Mouse (Mus musculus) CH12.LX (cell line): Measurements from ENCODE around the gene Ppm1n. TPM values are rescaled to one million over a fixed set of nuclear protein-coding genes. Genes with fewer than 3 reads are reported as not detected.

Experiments used
- DNase-seq: peaks from one replicate; pipeline ENCODE4 v3.0.0-alpha.2; 2013; ENCODE audit errors: extremely low read depth
- H3K27ac ChIP-seq: 2 replicates; pipeline ENCODE4 v1.5.1; 2012; ENCODE audit warnings: low read depth, mild to moderate bottlenecking, control low read depth, moderate library complexity; ENCODE audit not compliant: insufficient read depth
- H3K27me3 ChIP-seq: replicated peaks from 2 replicates; pipeline ENCODE3; 2012; ENCODE audit warnings: inconsistent platforms
- H3K36me3 ChIP-seq, 2 experiments: replicated peaks in 1 of 2; 2 replicates each; pipeline versions ENCODE3 to v1.6.1; 2012; ENCODE audit warnings: inconsistent platforms in 1 of 2, low read length in 1 of 2, mild to moderate bottlenecking in 1 of 2, mixed read lengths in 1 of 2, moderate library complexity in 1 of 2; ENCODE audit not compliant: control insufficient read depth in 1 of 2, insufficient read depth in 1 of 2
- H3K4me1 ChIP-seq, 2 experiments: 2 replicates each; pipeline ENCODE4 v1.6.1; 2012; ENCODE audit warnings: inconsistent platforms in 1 of 2, moderate library complexity in 1 of 2; ENCODE audit not compliant: insufficient read depth in 2 of 2, control insufficient read depth in 1 of 2
- H3K4me2 ChIP-seq: 2 replicates; pipeline ENCODE4 v1.6.1; 2012; ENCODE audit warnings: low read depth, mild to moderate bottlenecking, control low read depth; ENCODE audit not compliant: poor library complexity, insufficient read depth, severe bottlenecking
- H3K4me3 ChIP-seq, 3 experiments: fragments of 150-350 bp in 1 of 3; sonication (generic) in 1 of 3; replicated peaks in 1 of 3; 2 replicates each; pipeline versions ENCODE3 to v1.5.1; 2011 to 2012; ENCODE audit warnings: low read depth in 2 of 3, low read length in 2 of 3, mild to moderate bottlenecking in 2 of 3, moderate library complexity in 2 of 3, control low read depth in 1 of 3, improper control_type of control experiment in 1 of 3, inconsistent platforms in 1 of 3, mixed read lengths in 1 of 3; ENCODE audit not compliant: poor library complexity in 1 of 3
- H3K79me2 ChIP-seq: replicated peaks from 2 replicates; pipeline ENCODE4 v1.6.1; 2012; ENCODE audit warnings: mild to moderate bottlenecking, moderate library complexity; ENCODE audit not compliant: control insufficient read depth, poor library complexity, insufficient read depth, severe bottlenecking; ENCODE audit errors: extremely low read depth
- H3K9ac ChIP-seq: 2 replicates; pipeline ENCODE4 v1.6.1; 2012; ENCODE audit warnings: low read depth, mild to moderate bottlenecking, control low read depth, moderate library complexity; ENCODE audit not compliant: insufficient read depth
- H3K9me3 ChIP-seq: replicated peaks from 2 replicates; pipeline ENCODE3; 2012; ENCODE audit warnings: low read length, inconsistent platforms, mixed read lengths
- BHLHE40 ChIP-seq: IDR thresholded peaks from 2 replicates; pipeline ENCODE4 v1.6.1; 2011; ENCODE audit warnings: mild to moderate bottlenecking, low read depth, low read length, improper control_type of control experiment
- CHD1 ChIP-seq: IDR thresholded peaks from 2 replicates; pipeline ENCODE4 v1.6.1; 2012; ENCODE audit warnings: low read depth, low read length, improper control_type of control experiment, inconsistent platforms
- CHD2 ChIP-seq: IDR thresholded peaks from 2 replicates; pipeline ENCODE4 v1.6.1; 2011; ENCODE audit warnings: low read length, improper control_type of control experiment
- CTCF ChIP-seq, 2 experiments: IDR thresholded peaks in 1 of 2; conservative IDR thresholded peaks in 1 of 2; 2 replicates each; pipeline ENCODE4 v1.5.1; 2011 to 2012; ENCODE audit warnings: low read depth in 2 of 2, low read length in 2 of 2, improper control_type of control experiment in 1 of 2, inconsistent platforms in 1 of 2, mild to moderate bottlenecking in 1 of 2, moderate library complexity in 1 of 2
- ELF1 ChIP-seq: IDR thresholded peaks from 2 replicates; pipeline ENCODE4 v1.6.1; 2014; ENCODE audit warnings: low read depth, mild to moderate bottlenecking, inconsistent platforms, low read length, improper control_type of control experiment
- GABPA ChIP-seq: IDR thresholded peaks from 2 replicates; pipeline ENCODE4 v1.6.1; 2012; ENCODE audit warnings: low read depth, low read length, improper control_type of control experiment, inconsistent platforms; ENCODE audit not compliant: insufficient replicate concordance
- IRF4 ChIP-seq: IDR thresholded peaks from 2 replicates; pipeline ENCODE4 v1.6.1; 2014; ENCODE audit warnings: low read depth, mild to moderate bottlenecking, inconsistent platforms, low read length, improper control_type of control experiment
- KAT2A ChIP-seq: IDR thresholded peaks from 2 replicates; pipeline ENCODE4 v1.6.1; 2012; ENCODE audit warnings: low read length, improper control_type of control experiment, inconsistent platforms; ENCODE audit not compliant: insufficient replicate concordance
- MAZ ChIP-seq: IDR thresholded peaks from 2 replicates; pipeline ENCODE4 v1.6.1; 2012; ENCODE audit warnings: low read depth, mild to moderate bottlenecking, inconsistent platforms, low read length, improper control_type of control experiment, moderate library complexity
- MYC ChIP-seq: IDR thresholded peaks from 2 replicates; pipeline ENCODE4 v1.6.1; 2011; ENCODE audit warnings: low read depth, mild to moderate bottlenecking, improper control_type of control experiment, low read length
- NELFE ChIP-seq: IDR thresholded peaks from 2 replicates; pipeline ENCODE4 v1.6.1; 2011; ENCODE audit warnings: low read depth, low read length, improper control_type of control experiment
- NRF1 ChIP-seq: IDR thresholded peaks from 2 replicates; pipeline ENCODE4 v1.6.1; 2014; ENCODE audit warnings: low read depth, mild to moderate bottlenecking, inconsistent platforms, low read length, improper control_type of control experiment, moderate library complexity
- PAX5 ChIP-seq: IDR thresholded peaks from 2 replicates; pipeline ENCODE4 v1.6.1; 2012; ENCODE audit warnings: low read length, inconsistent platforms, mixed read lengths
- RAD21 ChIP-seq: IDR thresholded peaks from 2 replicates; pipeline ENCODE4 v1.6.1; 2011; ENCODE audit warnings: low read depth, mild to moderate bottlenecking, low read length, improper control_type of control experiment, moderate library complexity
- SMC3 ChIP-seq: IDR thresholded peaks from 2 replicates; pipeline ENCODE4 v1.6.1; 2011; ENCODE audit warnings: low read depth, low read length, improper control_type of control experiment
- UBTF ChIP-seq: IDR thresholded peaks from 2 replicates; pipeline ENCODE4 v1.6.1; 2012; ENCODE audit warnings: low read depth, mild to moderate bottlenecking, inconsistent platforms, low read length, improper control_type of control experiment, moderate library complexity
- USF1 ChIP-seq: IDR thresholded peaks from 2 replicates; pipeline ENCODE4 v1.6.1; 2014; ENCODE audit warnings: low read depth, mild to moderate bottlenecking, inconsistent platforms, low read length, improper control_type of control experiment
- USF2 ChIP-seq: conservative IDR thresholded peaks from 2 replicates; pipeline ENCODE4 v1.6.1; 2011; ENCODE audit warnings: low read depth, low read length, improper control_type of control experiment
- dilution Hi-C: fragments of 300-500 bp; cut with MboI; formaldehyde crosslinking; loops from 2 replicates; pipeline ENCODE4 v1.14.3; 2020; ENCODE audit warnings: low sequenced_read_pairs; ENCODE audit not compliant: extremely low pct_unique_long_range_greater_than_20kb, extremely low pct_ligation_motif_present
- in situ Hi-C: fragments of 300-500 bp; cut with MboI; formaldehyde crosslinking; loops from 3 replicates; pipeline ENCODE4 v1.14.3; 2019; ENCODE audit warnings: low sequenced_read_pairs, low pct_ligation_motif_present, low pct_unique_long_range_greater_than_20kb, mixed read lengths
- polyA plus RNA-seq: library from polyadenylated mRNA; unstranded; fragments of >175 nt; gene quantifications from 2 replicates; pipeline ENCODE4 v1.2.1, GENCODE M21; 2012; ENCODE audit warnings: low read depth; ENCODE audit not compliant: insufficient read length
- total RNA-seq, 2 experiments: library from RNA; depleted of rRNA; stranded (reverse); fragments of 300-350 nt in 1 of 2; fragments of >200 nt in 1 of 2; gene quantifications; 2 replicates each; pipeline ENCODE4 v1.2.3; 2012 to 2014

Gene Ppm1n
- total and polyA plus RNA-seq, 3 experiments, result not detected

DNA sequence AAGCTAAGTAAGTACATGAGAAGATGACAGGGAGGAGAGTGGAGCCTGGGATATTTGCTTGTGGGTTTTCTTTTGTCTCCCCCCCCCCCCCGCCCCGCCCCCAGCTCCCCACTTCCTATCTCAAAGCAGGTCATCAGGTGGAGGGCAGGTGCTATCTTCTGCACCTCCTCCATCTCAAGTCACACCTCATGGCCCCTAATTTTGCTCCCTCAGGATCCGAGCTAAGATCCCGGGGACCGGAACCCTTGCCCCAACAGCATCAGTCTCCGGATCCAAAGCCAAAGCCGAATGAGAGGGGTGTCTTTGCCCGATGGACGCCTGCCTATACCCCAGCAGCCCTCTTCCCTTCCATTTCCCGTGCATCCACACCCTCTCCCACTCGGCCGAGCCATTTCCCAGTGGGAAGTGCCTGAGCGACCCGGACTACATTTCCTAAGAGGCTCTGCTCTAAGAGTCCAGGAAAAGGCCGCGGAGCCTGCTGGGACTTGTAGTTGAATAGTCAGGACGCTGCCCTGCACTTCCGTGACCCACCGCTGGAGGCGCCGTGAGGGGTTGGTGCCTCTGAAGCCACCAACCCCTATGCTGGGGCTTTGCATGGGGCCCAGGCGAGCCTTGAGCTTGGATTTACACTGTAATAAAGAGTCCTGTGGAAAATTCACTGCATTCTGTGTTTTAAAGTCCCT is 15.8 kb upstream of the Ppm1n start (continued):
- no peak for TF ChIP-seq CHD1
- TF ChIP-seq NELFE, result no peak
- TF ChIP-seq KAT2A, result peak; percentile 99
- peak; percentile 58; the same call in 1 of the 2 replicates for TF ChIP-seq IRF4
- no peak for TF ChIP-seq UBTF
- no peak for TF ChIP-seq NRF1

- dilution Hi-C loops, result no loop called here
- peaks cover 17% of the 10 kb centered on the region for H3K27me3 ChIP-seq
- no peak overlapping the region for H3K4me3 ChIP-seq
- H3K9me3 ChIP-seq, result no peaks in the 10 kb centered on the region
- no peak for DNase-seq
- TF ChIP-seq USF1 (no peak), PAX5 (no peak), BHLHE40 (peak; percentile 30), RAD21 (no peak), MAZ (no peak), USF2 (no peak), CHD2 (peak; percentile 32; the same call in 1 of the 2 replicates), GABPA (no peak), CTCF (conservative IDR thresholded peaks at IDR 0.05 in 1 of 2, IDR thresholded peaks at IDR 0.05 in 1 of 2; ENCODE audit: low read depth in 2 of 2, low read length in 2 of 2) (no peak)
- TF ChIP-seq, all 38 proteins: peak for 2
- Histone ChIP-seq H3K36me3 (no peaks in the 10 kb centered on the region), H3K79me2 (no peaks in the 10 kb centered on the region), H3K4me1 (peaks cover 2 to 11% of the 10 kb centered on the region in 2 experiments; a peak in 2 of 4 replicates), H3K4me2 (no peak overlapping the region), H3K9ac (no peak overlapping the region), H3K27ac (no peak overlapping the region)
- in situ Hi-C loops, result no loop called here
Observed at GRCm38 (mm10) chr7:19290969-19291596, 11.2 kb upstream of the Ppm1n start.

DNA sequence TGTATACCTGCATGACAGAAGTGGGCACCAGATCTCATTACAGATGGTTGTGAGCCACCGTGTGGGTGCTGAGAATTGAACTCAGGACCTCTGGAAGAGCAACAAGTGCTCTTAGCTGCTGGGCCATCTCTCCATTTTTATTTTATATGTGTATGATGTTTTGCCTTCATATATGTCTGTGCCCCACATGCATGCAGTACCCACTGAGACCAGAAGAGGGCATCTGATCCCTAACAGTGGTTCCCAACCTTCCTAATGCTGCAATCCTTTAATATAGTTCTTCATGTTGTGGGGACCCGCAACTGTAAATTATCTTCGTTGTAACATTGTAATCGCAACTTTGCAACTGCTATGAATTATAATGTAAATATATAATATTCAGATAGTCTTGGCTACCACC is 4.9 kb upstream of the Ppm1n start:
- H3K27me3 ChIP-seq, result peaks cover 40% of the 10 kb centered on the region
- H3K4me3 ChIP-seq, result no peak overlapping the region
- no peak overlapping the region for H3K4me2 ChIP-seq
- no peaks in the 10 kb centered on the region for H3K36me3 ChIP-seq
- DNase-seq, result peak; percentile 58
- dilution Hi-C loops (no loop called here), in situ Hi-C loops (loop anchor here (5.0 kb wide), 1 partner anchor 102 kb away; no protein-coding TSS in a partner anchor)
- TF ChIP-seq RAD21, result peak; percentile 55
- TF ChIP-seq MYC, result 0 out of 2 replicates have a peak, but pooled peaks have one; percentile 19
- no peak for TF ChIP-seq ELF1
- TF ChIP-seq CTCF (conservative IDR thresholded peaks at IDR 0.05 in 1 of 2, IDR thresholded peaks at IDR 0.05 in 1 of 2; ENCODE audit: low read depth in 2 of 2, low read length in 2 of 2), result peak; percentile 73 to 88
- peak; percentile 70 for TF ChIP-seq SMC3
- no peak overlapping the region for H3K27ac ChIP-seq
- no peaks in the 10 kb centered on the region for H3K9me3 ChIP-seq
- peaks cover 0 to 8% of the 10 kb centered on the region in 2 experiments; a peak in 2 of 4 replicates for H3K4me1 ChIP-seq
- H3K9ac ChIP-seq, result no peak overlapping the region
- no peaks in the 10 kb centered on the region for H3K79me2 ChIP-seq
